Mouse (Mus musculus): ENCODE results near the gene Lrrc42. TPM values are rescaled to one million over a fixed set of nuclear protein-coding genes. Genes with fewer than 3 reads are reported as not detected.

The Lrrc42 gene
- total RNA-seq, 4 experiments from 2014 or later = 7.1 to 11.4 (median 8.4) TPM

DNA sequence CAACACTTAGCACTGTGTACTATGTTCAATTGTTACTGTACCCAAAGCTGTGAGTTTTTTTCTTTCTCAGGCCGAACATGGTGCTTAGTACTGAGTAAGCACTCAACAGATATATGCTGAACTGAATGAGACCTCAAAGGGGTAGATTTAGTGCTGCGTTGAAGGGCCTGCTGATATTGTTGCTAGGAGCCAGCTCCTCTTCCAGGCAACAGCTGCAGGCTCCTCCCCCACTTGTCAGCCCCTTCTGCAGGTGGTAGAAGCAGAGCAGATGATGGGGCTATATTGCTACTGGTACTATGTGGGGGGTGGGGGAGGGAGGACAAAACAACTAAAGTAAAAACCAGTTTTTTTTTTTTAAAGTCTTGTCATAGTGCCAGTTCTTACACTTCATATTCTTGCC, 3.9 kb downstream of the Lrrc42 start:
- DNase-seq (ENCODE audit: low spot score in 2 of 2) = no peak

DNA sequence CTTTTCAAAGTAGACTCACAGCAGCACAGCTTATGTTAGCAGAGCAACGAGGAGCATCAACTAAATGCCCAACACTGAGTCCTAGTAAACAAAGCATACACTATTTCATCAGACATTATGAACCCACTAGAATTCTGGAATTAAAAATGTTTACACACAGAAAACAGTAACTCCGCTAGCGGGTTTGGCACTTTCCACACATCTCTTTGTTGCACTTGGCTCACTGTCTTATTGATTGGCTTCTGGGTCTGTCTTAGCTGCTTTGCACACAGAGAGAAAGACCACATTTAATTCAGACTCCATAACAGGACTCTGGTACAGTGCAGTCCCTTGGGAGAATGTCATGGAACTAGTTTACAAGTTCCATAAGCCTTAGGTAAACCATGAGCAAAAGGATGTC, 5.3 kb downstream of the Lrrc42 start:
- no peak for DNase-seq (ENCODE audit: low spot score in 2 of 2)

GRCm38 (mm10) chr4:107247110-107247509, 6.2 kb downstream of the Lrrc42 start:
- no peak for DNase-seq (ENCODE audit: low spot score in 2 of 2)

GRCm38 (mm10) chr4:107246040-107246439, 7.3 kb downstream of the Lrrc42 start:
- no peak for DNase-seq (ENCODE audit: low spot score in 2 of 2)

GRCm38 (mm10) chr4:107245368-107245767, 8.0 kb downstream of the Lrrc42 start:
- DNase-seq (ENCODE audit: low spot score in 2 of 2) = no peak

DNA sequence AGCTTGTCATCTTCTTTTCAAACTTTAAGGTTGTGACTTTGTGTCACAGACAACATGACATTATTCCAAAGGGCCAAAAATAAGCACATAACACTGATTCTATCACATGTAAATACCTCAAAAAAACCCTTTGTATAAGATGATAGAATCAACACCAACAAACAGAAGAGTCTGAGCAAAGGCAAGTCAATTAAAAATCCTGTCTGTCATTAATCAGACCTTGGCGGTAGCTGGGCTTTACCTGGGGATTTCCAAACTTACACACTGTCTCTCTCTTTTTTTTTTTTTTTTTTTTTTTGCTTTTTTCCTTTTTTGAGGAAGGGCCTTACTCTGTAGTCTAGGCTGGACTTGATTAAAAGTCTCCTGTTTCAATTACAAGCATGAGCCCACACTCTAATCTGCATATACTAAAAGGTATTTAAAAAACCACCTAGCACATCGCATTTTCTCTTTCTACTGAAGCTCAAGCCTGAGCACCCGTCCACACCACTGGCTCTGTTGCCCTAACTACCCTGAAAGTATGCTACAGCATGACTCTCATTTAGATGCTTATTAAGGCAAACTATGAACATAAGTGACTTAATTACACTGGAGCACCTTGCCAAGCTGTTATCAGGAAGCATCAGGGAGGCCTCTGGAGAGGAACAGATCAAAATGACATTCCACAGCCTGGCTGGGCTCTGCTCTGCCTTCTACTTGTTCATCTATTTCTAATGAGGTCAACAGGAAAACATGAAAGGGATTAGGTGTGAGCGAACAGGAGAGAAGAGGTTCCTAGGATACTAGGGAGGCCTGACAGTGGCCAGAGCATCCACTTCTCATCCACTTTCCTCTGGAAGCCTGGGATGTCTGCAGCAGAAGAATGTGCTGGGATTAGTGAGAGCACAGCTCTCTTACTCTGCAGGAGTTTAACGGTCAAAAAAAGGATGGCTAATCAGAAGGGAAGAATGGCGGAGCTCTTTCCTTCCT, 9.7 kb downstream of the Lrrc42 start:
- no peak for DNase-seq (ENCODE audit: low spot score in 2 of 2)

GRCm38 (mm10) chr4:107240196-107240595, 13.1 kb downstream of the Lrrc42 start:
- no peak for DNase-seq (ENCODE audit: low spot score in 2 of 2)

GRCm38 (mm10) chr4:107238253-107238652, 15.1 kb downstream of the Lrrc42 start:
- DNase-seq (ENCODE audit: low spot score in 2 of 2) = no peak

DNA sequence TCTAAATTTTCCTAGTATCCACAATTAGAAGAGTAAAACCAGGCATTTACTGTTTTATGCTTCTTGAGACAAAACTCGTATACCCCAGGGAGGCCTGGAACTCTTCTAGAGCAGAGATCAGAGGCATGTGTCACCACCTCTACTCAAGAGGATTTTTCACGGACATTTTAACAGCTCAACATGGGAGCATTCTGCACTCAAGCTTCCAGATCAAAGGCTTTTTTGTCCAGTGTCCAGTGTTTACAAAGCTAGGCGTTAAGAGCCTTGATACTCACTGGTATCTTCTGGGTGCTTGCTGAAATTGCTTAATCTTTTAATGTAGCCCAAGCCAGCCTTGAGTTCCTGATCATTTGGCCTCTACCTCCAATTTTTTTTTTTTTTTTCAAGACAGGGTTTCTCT, 21.1 kb downstream of the Lrrc42 start:
- no peak for DNase-seq (ENCODE audit: low spot score in 2 of 2)

DNA sequence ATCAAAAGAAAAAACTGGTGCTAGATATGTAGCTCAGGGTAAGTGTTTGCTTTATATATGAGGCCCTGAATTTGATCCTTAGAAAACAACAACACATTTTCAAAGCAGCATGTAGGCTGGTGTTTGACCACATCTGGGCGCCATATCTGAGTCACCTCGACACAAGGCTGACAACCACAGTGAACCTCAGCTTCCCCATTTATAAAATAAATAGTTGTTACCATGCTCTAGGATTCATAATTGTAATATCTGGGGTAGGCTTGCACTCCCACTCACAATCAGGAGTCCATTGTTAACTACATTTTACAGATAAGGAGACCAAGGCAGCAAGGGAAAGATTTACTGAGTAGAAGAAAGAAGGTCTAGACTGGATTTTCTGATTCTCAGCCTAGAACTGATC, 27.0 kb downstream of the Lrrc42 start:
- no peak for DNase-seq (ENCODE audit: low spot score in 2 of 2)

DNA sequence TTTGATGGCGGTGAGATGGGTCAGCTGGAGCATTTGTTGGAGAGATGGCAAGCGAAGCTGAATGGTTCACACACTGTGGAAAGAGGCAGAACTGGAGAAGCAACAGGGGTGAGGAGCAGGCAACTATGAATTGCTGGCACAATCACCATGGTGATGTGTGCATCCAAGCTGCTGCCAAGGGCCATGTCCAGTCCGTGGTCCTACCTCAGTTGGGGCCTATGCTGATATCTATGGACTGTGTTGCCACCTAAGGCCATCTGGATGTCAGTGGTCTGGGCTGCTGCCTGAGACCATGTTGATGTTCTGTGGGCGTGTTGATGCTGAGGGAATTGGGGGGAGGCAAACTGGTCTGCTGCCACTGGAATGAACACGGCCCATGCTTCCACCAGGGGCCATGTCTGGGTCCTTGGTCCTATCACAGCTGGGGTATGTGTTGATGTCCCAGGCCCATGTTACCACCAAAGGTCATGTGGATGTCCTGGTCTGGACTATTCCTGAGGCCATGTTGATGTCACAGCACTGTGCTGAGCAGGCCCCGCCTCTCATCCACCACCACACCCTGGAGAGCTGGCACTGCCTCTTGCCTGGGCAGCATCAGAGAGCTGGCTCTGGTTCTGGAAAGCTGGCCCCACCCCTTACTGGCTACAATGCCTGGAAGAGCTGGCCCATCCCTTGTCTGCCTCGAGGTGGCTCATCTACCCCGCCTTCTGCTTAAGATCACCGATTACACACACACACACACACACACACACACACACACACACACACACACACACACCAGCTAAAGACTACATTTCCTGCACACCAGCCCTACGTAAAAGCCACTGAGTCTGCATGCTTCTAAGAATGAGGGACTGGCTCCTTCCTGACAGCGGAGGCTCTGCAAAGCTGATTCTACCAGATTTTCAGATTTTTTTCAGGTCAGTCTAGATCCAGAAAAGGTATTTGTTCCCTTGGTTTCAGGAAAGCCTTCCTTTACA, 29.8 kb downstream of the Lrrc42 start:
- DNase-seq (ENCODE audit: low spot score in 2 of 2) = peak; percentile 36 to 56

DNA sequence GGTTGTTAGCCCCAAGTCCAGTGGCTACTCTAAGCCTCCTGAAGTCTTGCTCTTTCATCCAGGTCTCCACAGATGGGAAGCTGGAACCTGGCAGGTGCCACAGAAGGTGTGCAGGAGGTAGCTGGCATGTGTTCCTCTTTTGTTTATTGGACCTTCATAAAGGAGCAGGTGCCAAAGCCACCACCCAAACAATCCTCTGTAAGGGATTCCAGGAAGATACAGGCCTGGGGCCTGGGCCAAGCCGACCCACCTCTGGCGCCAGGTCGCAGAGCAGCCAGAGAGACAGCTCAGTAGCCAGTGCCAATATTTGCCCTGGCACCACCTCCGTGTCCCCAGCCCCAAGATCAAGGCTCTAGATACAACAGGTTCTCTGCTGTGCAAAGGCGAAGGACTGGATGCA, 31.8 kb downstream of the Lrrc42 start:
- no peak for DNase-seq (ENCODE audit: low spot score in 2 of 2)

DNA sequence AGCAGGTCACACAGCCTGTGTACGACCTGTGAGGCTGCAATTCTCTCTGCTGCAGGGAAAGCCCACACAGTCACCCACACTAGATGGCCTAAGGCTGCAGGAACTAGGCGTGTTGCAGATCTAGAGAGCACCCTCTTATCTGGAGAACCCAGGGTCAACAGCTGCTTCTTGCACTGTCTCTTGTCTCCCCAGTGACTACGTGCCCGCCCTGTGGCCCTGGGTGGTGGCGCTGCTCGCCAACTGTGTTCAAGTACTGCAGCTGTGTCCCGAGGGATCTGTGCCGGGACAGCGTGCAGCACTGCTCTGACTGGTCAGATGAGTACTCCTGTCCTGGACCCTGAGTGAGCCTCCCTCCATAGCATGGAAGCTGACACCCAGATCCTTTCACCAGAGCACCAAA, 35.8 kb downstream of the Lrrc42 start:
- DNase-seq (ENCODE audit: low spot score in 2 of 2) = no peak

GRCm38 (mm10) chr4:107213279-107214011, 39.9 kb downstream of the Lrrc42 start:
- DNase-seq (ENCODE audit: low spot score in 2 of 2) = no peak

- no peak for DNase-seq (ENCODE audit: low spot score in 2 of 2)
Observed at GRCm38 (mm10) chr4:107211936-107212335, 41.4 kb downstream of the Lrrc42 start.

DNA sequence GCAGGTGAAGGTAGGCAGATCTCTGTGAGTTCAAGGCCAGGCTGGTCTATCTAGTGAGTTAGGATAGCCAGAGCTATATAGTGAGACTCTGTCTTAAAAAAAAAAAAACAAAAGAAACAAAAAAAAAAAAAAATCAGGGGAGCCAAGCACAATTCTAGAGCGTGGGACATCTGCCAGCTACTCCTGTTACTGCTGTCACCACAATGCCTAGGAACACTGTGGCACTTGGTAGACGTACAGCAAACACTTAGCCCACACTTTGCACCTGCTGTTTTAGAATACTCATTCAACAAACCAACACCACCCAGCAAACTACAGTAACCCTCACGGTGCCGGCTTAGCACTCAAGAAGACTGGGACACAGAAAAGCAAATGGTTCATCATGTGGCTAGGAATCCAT, 41.9 kb downstream of the Lrrc42 start:
- DNase-seq (ENCODE audit: low spot score in 2 of 2) = no peak

DNA sequence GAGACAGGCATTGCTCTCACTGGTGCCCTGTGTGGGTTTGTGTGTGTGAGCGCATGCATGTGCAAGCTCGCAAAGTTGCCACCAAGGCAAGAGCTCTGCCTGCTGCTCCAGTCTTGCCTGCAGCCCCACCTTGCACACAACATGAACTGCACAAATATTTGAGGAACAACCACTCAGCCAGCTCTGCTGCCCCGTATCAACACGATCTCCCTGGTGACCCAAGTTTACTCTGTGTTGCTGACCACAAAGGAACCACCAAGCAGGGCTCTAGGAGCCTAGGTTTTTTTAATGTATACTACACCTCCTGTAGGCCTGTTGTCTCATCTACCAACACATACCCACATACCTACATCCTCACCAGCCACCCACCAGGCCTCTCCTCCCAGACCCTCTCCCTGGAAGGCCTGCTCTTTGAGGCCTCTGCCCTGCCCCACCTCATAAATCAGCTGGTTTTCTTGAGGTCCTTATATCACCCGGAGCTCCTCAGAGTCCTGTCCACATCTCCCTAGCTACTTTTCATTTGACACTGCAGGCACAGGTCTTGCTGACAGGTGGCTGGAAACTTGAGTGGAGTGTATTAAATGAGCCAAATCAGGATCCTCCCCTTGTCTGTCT, 42.7 kb downstream of the Lrrc42 start:
- no peak for DNase-seq (ENCODE audit: low spot score in 2 of 2)

- no peak for DNase-seq (ENCODE audit: low spot score in 2 of 2)
Observed at GRCm38 (mm10) chr4:107208880-107209279, 44.5 kb downstream of the Lrrc42 start, which contains the start of gene Ldlrad1. TSS of gene Ldlrad1 (plus strand) at chr4:107209180.

- DNase-seq (ENCODE audit: low spot score in 2 of 2) = no peak
Observed at GRCm38 (mm10) chr4:107207016-107207415, 46.3 kb downstream of the Lrrc42 start.

DNA sequence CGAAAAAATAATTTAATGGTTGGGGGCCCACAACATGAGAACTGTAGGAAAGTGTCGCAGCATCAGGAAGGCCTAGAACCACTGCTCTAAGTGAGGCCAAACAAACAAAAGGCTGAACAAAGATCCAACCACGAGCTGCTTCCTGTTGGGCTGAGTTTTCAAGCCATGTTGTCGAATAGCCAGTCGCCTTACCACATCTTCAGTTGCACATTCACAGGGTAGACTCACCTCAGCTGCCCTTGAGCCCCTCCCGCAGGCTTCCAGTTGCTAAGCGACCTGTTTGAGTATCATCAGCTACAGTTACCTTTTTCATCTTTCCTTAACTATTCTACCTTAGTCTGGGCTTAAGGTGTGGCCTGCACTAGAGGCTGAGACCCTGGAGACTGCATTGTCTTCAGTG, 50.3 kb downstream of the Lrrc42 start:
- no peak for DNase-seq (ENCODE audit: low spot score in 2 of 2)

DNA sequence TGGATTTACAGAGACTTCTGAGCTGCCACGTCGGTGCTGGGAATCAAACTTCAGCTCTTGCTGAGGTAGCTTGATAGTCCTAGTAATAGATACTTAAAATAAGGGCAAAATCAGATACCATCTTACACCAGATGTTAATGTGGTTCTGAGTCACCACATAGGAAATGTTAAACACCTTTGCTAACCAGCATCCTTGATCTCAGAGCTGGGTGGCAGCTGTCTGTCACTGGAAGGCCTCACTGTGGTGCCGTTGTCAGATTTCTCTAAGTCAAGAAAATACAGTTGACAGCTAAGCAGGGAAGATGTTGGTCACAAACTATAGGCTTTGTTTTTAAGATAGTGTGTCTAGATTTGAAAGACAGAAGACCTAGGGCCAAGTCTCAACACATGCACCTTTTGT, 51.6 kb downstream of the Lrrc42 start:
- DNase-seq (ENCODE audit: low spot score in 2 of 2) = no peak

All from gastrocnemius, adult 8-10 months (tissue).